Mouse (Mus musculus): ENCODE data around the gene Alpi. TPM values are rescaled to one million over a fixed set of nuclear protein-coding genes. Genes with fewer than 3 reads are reported as not detected.

Gene Alpi
- polyA plus RNA-seq, 1 experiment from 2014 or later: not detected

- H3K36me3 ChIP-seq (ENCODE audit: control insufficient read depth, insufficient read depth, low read length): no peaks in the 10 kb centered on the region
- no peak overlapping the region for H3K9ac ChIP-seq (replicated peaks; ENCODE audit: low read depth, low read length)
- no peak overlapping the region for H3K4me2 ChIP-seq (ENCODE audit: low read depth, low read length)
- WGBS: 78% methylated on average over 17 of the region's 17 CpGs
- no peaks in the 10 kb centered on the region for H3K9me3 ChIP-seq (ENCODE audit: control insufficient read depth, low read length)
- ATAC-seq (ENCODE audit: low read depth): no peak
- H3K27me3 ChIP-seq (ENCODE audit: control insufficient read depth, insufficient read depth, low read length): no peaks in the 10 kb centered on the region
- H3K4me3 ChIP-seq (ENCODE audit: low read depth, low read length): no peak overlapping the region
- H3K4me1 ChIP-seq (ENCODE audit: control insufficient read depth, insufficient read depth, low read length): no peaks in the 10 kb centered on the region
- no peak overlapping the region for H3K27ac ChIP-seq (ENCODE audit: low read depth, low read length)
Measured at GRCm38 (mm10) chr1:87086964-87087363, 14.4 kb downstream of the Alpi start.

- H3K27me3 ChIP-seq (ENCODE audit: control insufficient read depth, insufficient read depth, low read length): no peaks in the 10 kb centered on the region
- H3K27ac ChIP-seq (ENCODE audit: low read depth, low read length): no peak overlapping the region
- H3K9ac ChIP-seq (replicated peaks; ENCODE audit: low read depth, low read length): no peak overlapping the region
- no peaks in the 10 kb centered on the region for H3K9me3 ChIP-seq (ENCODE audit: control insufficient read depth, low read length)
- no peak overlapping the region for H3K4me3 ChIP-seq (ENCODE audit: low read depth, low read length)
- 76% methylated on average over 4 of the region's 4 CpGs for WGBS
- no peaks in the 10 kb centered on the region for H3K4me1 ChIP-seq (ENCODE audit: control insufficient read depth, insufficient read depth, low read length)
- ATAC-seq (ENCODE audit: low read depth): no peak
- no peaks in the 10 kb centered on the region for H3K36me3 ChIP-seq (ENCODE audit: control insufficient read depth, insufficient read depth, low read length)
- H3K4me2 ChIP-seq (ENCODE audit: low read depth, low read length): no peak overlapping the region
Measured at GRCm38 (mm10) chr1:87086196-87086595, 15.2 kb downstream of the Alpi start.

GRCm38 (mm10) chr1:87073776-87074175 is 27.6 kb downstream of the Alpi start:
- WGBS: 92% methylated on average over 8 of the region's 8 CpGs
- Histone ChIP-seq H3K27ac (ENCODE audit: low read depth, low read length) (no peak overlapping the region), H3K9ac (replicated peaks; ENCODE audit: low read depth, low read length) (no peak overlapping the region), H3K27me3 (ENCODE audit: control insufficient read depth, insufficient read depth, low read length) (no peaks in the 10 kb centered on the region), H3K9me3 (ENCODE audit: control insufficient read depth, low read length) (no peaks in the 10 kb centered on the region), H3K4me2 (ENCODE audit: low read depth, low read length) (no peak overlapping the region), H3K4me1 (ENCODE audit: control insufficient read depth, insufficient read depth, low read length) (no peaks in the 10 kb centered on the region), H3K4me3 (ENCODE audit: low read depth, low read length) (no peak overlapping the region), H3K36me3 (ENCODE audit: control insufficient read depth, insufficient read depth, low read length) (no peaks in the 10 kb centered on the region)
- no peak for ATAC-seq (ENCODE audit: low read depth)

- Histone ChIP-seq H3K27ac (ENCODE audit: low read depth, low read length) (no peak overlapping the region), H3K27me3 (ENCODE audit: control insufficient read depth, insufficient read depth, low read length) (no peaks in the 10 kb centered on the region), H3K4me2 (ENCODE audit: low read depth, low read length) (no peak overlapping the region), H3K9me3 (ENCODE audit: control insufficient read depth, low read length) (no peaks in the 10 kb centered on the region), H3K4me1 (ENCODE audit: control insufficient read depth, insufficient read depth, low read length) (no peaks in the 10 kb centered on the region), H3K9ac (replicated peaks; ENCODE audit: low read depth, low read length) (no peak overlapping the region), H3K36me3 (ENCODE audit: control insufficient read depth, insufficient read depth, low read length) (no peaks in the 10 kb centered on the region), H3K4me3 (ENCODE audit: low read depth, low read length) (no peak overlapping the region)
- WGBS: 50% methylated on average over 16 of the region's 16 CpGs
- ATAC-seq (ENCODE audit: low read depth): no peak
Measured at GRCm38 (mm10) chr1:87070720-87071119, 30.7 kb downstream of the Alpi start.

- Histone ChIP-seq H3K4me2 (ENCODE audit: low read depth, low read length) (no peak overlapping the region), H3K9me3 (ENCODE audit: control insufficient read depth, low read length) (no peaks in the 10 kb centered on the region)
- no peak for ATAC-seq (ENCODE audit: low read depth)
Measured at GRCm38 (mm10) chr1:87060913-87061312, 40.5 kb downstream of the Alpi start.

GRCm38 (mm10) chr1:87059042-87059665 is 42.3 kb downstream of the Alpi start:
- WGBS: 81% methylated on average over 8 of the region's 8 CpGs
- no peak overlapping the region for H3K4me2 ChIP-seq (ENCODE audit: low read depth, low read length)
- no peaks in the 10 kb centered on the region for H3K36me3 ChIP-seq (ENCODE audit: control insufficient read depth, insufficient read depth, low read length)
- H3K4me1 ChIP-seq (ENCODE audit: control insufficient read depth, insufficient read depth, low read length): no peaks in the 10 kb centered on the region
- H3K27me3 ChIP-seq (ENCODE audit: control insufficient read depth, insufficient read depth, low read length): no peaks in the 10 kb centered on the region
- H3K27ac ChIP-seq (ENCODE audit: low read depth, low read length): no peak overlapping the region
- no peak overlapping the region for H3K9ac ChIP-seq (replicated peaks; ENCODE audit: low read depth, low read length)
- H3K9me3 ChIP-seq (ENCODE audit: control insufficient read depth, low read length): no peaks in the 10 kb centered on the region
- no peak overlapping the region for H3K4me3 ChIP-seq (ENCODE audit: low read depth, low read length)
- ATAC-seq (ENCODE audit: low read depth): no peak

More at GRCm38 (mm10) chr1:87060913-87061312, 40.5 kb downstream of the Alpi start:
- H3K4me1 ChIP-seq (ENCODE audit: control insufficient read depth, insufficient read depth, low read length): no peaks in the 10 kb centered on the region
- H3K27ac ChIP-seq (ENCODE audit: low read depth, low read length): no peak overlapping the region
- H3K27me3 ChIP-seq (ENCODE audit: control insufficient read depth, insufficient read depth, low read length): no peaks in the 10 kb centered on the region
- no peak overlapping the region for H3K9ac ChIP-seq (replicated peaks; ENCODE audit: low read depth, low read length)
- H3K36me3 ChIP-seq (ENCODE audit: control insufficient read depth, insufficient read depth, low read length): no peaks in the 10 kb centered on the region
- no peak overlapping the region for H3K4me3 ChIP-seq (ENCODE audit: low read depth, low read length)

GRCm38 (mm10) chr1:87057075-87057474 is 44.3 kb downstream of the Alpi start:
- H3K9ac ChIP-seq (replicated peaks; ENCODE audit: low read depth, low read length): no peak overlapping the region
- no peaks in the 10 kb centered on the region for H3K36me3 ChIP-seq (ENCODE audit: control insufficient read depth, insufficient read depth, low read length)
- no peak overlapping the region for H3K4me3 ChIP-seq (ENCODE audit: low read depth, low read length)
- H3K4me2 ChIP-seq (ENCODE audit: low read depth, low read length): no peak overlapping the region
- H3K9me3 ChIP-seq (ENCODE audit: control insufficient read depth, low read length): no peaks in the 10 kb centered on the region
- H3K27ac ChIP-seq (ENCODE audit: low read depth, low read length): no peak overlapping the region
- no peaks in the 10 kb centered on the region for H3K27me3 ChIP-seq (ENCODE audit: control insufficient read depth, insufficient read depth, low read length)
- no peak for ATAC-seq (ENCODE audit: low read depth)
- WGBS: 79% methylated on average over 4 of the region's 4 CpGs
- no peaks in the 10 kb centered on the region for H3K4me1 ChIP-seq (ENCODE audit: control insufficient read depth, insufficient read depth, low read length)

GRCm38 (mm10) chr1:87051369-87051768 is 50.0 kb downstream of the Alpi start:
- no peak for ATAC-seq (ENCODE audit: low read depth)
- no peak overlapping the region for H3K27ac ChIP-seq (ENCODE audit: low read depth, low read length)
- no peaks in the 10 kb centered on the region for H3K9me3 ChIP-seq (ENCODE audit: control insufficient read depth, low read length)
- H3K4me2 ChIP-seq (ENCODE audit: low read depth, low read length): no peak overlapping the region
- no peaks in the 10 kb centered on the region for H3K36me3 ChIP-seq (ENCODE audit: control insufficient read depth, insufficient read depth, low read length)
- H3K27me3 ChIP-seq (ENCODE audit: control insufficient read depth, insufficient read depth, low read length): no peaks in the 10 kb centered on the region
- 79% methylated on average over 4 of the region's 4 CpGs for WGBS
- H3K4me1 ChIP-seq (ENCODE audit: control insufficient read depth, insufficient read depth, low read length): 0 out of 2 replicates have a peak, but pooled peaks cover 6% of the 10 kb centered on the region
- H3K4me3 ChIP-seq (ENCODE audit: low read depth, low read length): no peak overlapping the region
- H3K9ac ChIP-seq (replicated peaks; ENCODE audit: low read depth, low read length): no peak overlapping the region

- Histone ChIP-seq H3K4me1 (ENCODE audit: control insufficient read depth, insufficient read depth, low read length) (0 out of 2 replicates have a peak, but pooled peaks cover 6% of the 10 kb centered on the region), H3K36me3 (ENCODE audit: control insufficient read depth, insufficient read depth, low read length) (no peaks in the 10 kb centered on the region), H3K9ac (replicated peaks; ENCODE audit: low read depth, low read length) (no peak overlapping the region), H3K4me2 (ENCODE audit: low read depth, low read length) (no peak overlapping the region), H3K9me3 (ENCODE audit: control insufficient read depth, low read length) (no peaks in the 10 kb centered on the region), H3K27me3 (ENCODE audit: control insufficient read depth, insufficient read depth, low read length) (no peaks in the 10 kb centered on the region), H3K27ac (ENCODE audit: low read depth, low read length) (no peak overlapping the region), H3K4me3 (ENCODE audit: low read depth, low read length) (no peak overlapping the region)
- ATAC-seq (ENCODE audit: low read depth): no peak
- 67% methylated on average over 1 of the region's 1 CpGs for WGBS
Measured at GRCm38 (mm10) chr1:87050700-87051099, 50.7 kb downstream of the Alpi start.

Measured in neural tube, embryonic 14.5 days (tissue).